Mouse (Mus musculus): Measurements from ENCODE around the gene Ugp2.

DNA sequence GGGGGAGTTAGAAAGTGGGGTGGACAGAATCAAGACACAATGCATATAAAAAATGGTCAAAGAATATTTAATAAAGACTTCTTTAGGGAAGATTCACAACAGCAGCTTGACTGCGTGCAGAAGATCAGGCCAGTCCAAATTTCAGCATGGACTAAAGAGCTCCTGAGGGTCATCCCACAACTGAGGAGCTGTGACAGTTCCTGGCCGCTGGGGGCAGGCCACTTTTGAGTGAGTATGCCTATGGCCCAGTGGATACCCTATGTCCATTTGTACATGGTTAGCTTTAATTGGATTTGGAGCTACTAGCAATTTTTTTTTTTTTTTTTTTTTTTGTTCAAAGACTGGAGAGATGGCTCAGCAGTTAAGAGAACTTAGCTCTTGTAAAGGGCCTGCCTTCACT lies 44.2 kb downstream of the Ugp2 start:
- no peak for TF ChIP-seq POLR2A (IDR thresholded peaks at IDR 0.05; ENCODE audit: borderline replicate concordance, control insufficient read depth, low read depth, low read length)
- TF ChIP-seq CTCF (IDR thresholded peaks at IDR 0.05; ENCODE audit: control insufficient read depth, insufficient read depth, low read length): no peak
